Mouse (Mus musculus) liver, adult 10 weeks (tissue): Measurements from ENCODE around the gene Olfr1261. TPM values are rescaled to one million over a fixed set of nuclear protein-coding genes. Genes with fewer than 3 reads are reported as not detected.

ENCODE experiments used
- polyA plus RNA-seq: library from polyadenylated mRNA; stranded (reverse); fragments of 350-450 nt; fragmentation: Illumina TruSeq; extraction: RNeasy Lipid Tissue Mini Kit (QIAGEN cat#74804); gene quantifications from one replicate; pipeline ENCODE4 v1.2.3, GENCODE M21; 2014; ENCODE audit warnings: low read depth, low replicate concordance

Gene Olfr1261
- polyA plus RNA-seq = not detected

DNA sequence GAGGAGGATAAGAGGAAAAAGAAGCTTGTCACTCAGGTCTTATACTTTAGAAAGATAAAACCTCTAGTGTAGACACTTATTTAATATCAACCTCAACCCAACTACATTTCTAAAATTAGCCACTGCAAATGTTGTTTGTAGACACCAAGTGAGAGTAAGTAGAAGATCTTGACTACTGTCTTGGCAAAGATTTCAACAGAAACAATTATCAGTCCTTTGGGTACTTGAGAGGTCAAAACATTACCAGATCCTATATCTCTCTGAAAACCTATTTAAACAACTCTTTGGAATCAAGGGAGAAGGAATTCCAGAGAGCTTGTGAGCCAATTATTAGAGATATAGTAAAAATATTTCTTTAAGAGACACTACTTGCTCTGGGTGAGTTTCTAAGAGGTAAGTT is at the start of gene Olfr1261:
Olfr1261 (plus strand) TSS at position 301 of the 400 bp plus-strand sequence.

DNA sequence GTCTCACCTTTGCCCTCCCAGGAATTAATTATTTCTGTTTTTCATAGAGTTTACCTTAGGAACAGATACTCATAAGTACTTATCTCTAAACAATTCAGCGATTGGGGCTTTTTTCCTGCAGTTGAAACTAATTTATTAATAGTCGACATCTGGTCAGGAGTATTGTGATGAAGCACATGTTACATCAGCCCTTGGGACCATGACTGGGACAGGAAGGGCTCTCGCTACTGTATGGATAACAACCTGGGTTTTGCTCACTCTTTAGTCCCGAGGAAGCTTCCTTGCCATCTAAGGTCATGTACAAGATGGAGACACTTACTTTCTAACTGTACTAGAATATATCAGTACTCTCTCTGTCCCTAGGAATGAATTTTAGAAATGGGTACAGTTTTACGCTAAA is 42.5 kb upstream of the Olfr1261 start, which contains the start of gene Olfr1259:
Olfr1259 (minus strand) TSS at position 101 of the 400 bp plus-strand sequence.

DNA sequence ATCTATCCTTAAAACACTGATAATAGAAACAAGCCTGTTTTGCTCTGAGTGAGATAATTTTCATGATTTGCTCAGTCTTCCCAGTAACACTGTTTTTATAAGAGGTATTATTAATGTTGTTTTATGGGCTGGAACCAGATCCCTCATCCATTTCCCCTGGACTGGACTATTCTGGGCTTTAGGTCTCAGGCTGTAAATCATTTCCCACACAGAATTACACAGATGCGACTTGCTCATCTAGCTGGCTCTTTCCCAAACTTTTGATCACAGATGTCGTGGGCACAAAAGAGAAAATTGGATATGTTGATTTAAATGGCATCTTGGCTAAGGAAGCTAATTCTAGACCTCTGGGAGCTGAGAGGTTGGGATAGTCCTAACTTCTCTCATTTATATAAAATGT is 16.8 kb upstream of the Olfr1261 start, which contains the start of gene Olfr1260:
Olfr1260 (plus strand) TSS at position 157 of the 400 bp plus-strand sequence.

DNA sequence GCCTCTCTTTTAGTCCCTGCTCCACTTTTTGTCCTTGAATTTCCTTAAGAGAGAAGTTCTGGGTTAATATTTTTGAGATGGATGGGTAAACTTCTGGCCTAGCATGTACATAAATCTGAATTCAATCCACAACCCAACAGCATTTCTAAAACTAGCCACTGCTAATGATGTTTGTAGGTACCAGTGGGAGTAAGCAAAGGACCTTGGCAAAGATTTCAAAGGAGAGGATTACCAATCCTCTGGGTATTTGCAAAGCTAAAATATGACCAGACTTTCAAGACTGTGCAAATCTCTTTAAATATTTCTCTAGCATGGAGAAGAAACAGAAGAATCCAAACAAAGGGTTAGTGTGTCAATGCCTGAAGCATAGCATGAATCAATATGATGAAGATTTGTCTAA is 8.8 kb downstream of the Olfr1261 start, which contains the start of gene Olfr1262:
Olfr1262 (plus strand) TSS at position 301 of the 400 bp plus-strand sequence.

DNA sequence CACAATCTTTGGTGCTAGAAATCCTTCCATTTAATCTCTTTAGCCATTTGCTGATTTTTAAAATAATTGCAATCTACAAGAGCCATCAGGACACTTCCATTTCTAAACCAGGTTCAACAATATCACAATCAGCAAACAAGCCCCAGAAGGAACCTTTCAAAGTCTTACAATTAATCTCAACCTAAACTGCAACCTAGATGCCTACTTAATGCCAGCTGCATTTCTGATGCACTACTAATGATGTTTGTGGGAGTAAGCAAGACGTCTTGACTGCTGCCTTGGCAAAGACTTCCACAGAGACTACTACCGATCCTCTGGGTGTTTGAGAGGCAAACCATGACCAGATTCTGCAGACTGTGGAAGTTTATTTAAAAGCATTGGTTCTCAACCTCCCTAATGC is 20.8 kb downstream of the Olfr1261 start, which contains the start of gene Olfr1263:
Olfr1263 (plus strand) TSS at position 301 of the 400 bp plus-strand sequence.

DNA sequence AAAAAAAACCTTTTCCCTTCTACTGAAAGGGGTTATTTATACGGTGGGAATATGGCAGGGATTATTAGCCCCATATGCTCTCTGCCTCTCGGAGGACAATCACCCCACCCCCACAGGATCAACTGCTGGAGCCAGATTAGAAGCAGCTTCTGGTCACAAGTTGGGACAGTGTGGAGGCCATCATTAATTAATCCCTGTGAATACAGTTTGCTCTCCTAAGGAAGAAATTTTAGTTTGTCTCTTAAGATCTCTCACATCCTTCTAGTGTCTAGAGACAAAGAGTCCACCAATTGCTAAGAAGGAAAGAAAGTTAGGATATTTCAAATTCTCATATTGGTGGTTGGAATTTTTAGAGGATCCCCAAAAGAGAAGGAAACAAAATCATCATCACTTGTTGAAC is 34.5 kb downstream of the Olfr1261 start, which contains the start of gene Olfr1264:
Olfr1264 (minus strand) TSS at position 101 of the 400 bp plus-strand sequence.

DNA sequence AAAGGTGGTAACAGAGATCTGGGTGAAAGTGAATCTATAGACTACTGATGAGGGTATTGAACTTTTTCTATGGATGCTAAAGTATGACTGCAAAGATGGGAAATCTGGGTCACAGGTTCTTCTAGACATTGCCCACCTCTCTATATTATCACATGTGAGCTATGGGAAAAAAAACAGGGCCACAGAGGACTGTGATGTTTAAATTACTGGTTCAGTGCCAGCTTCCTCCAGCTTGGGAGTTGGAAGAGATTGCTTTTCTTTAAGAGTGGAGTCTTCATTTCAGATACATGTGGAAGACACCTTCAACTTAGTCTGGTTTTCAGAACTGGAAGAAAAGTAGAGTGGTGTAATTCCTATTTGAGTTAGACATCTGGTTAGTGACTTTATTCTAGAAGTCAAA is 44.0 kb downstream of the Olfr1261 start, which contains the start of gene Olfr1265:
Olfr1265 (plus strand) TSS at position 301 of the 400 bp plus-strand sequence.

Other genes starting within 250 kb of the Olfr1261 start
- not detected for gene Olfr1253, start 234.1 kb upstream of the Olfr1261 start, polyA plus RNA-seq
- gene Olfr1254, start 197.6 kb upstream of the Olfr1261 start, polyA plus RNA-seq = not detected
- gene Olfr1255, start 179.2 kb upstream of the Olfr1261 start, polyA plus RNA-seq = not detected
- gene Olfr1256, start 149.7 kb upstream of the Olfr1261 start, polyA plus RNA-seq = not detected
- gene Olfr48, start 143.0 kb upstream of the Olfr1261 start, polyA plus RNA-seq = not detected
- gene Olfr1257, start 112.8 kb upstream of the Olfr1261 start, polyA plus RNA-seq = not detected
- not detected for gene Olfr1258, start 63.9 kb upstream of the Olfr1261 start, polyA plus RNA-seq
- gene Olfr1259, start 42.6 kb upstream of the Olfr1261 start, polyA plus RNA-seq = not detected
- not detected for gene Olfr1260, start 16.9 kb upstream of the Olfr1261 start, polyA plus RNA-seq
- not detected for gene Olfr1262, start 8.9 kb downstream of the Olfr1261 start, polyA plus RNA-seq
- gene Olfr1263, start 20.9 kb downstream of the Olfr1261 start, polyA plus RNA-seq = not detected
- gene Olfr1264, start 34.4 kb downstream of the Olfr1261 start, polyA plus RNA-seq = not detected
- not detected for gene Olfr1265, start 44.1 kb downstream of the Olfr1261 start, polyA plus RNA-seq
- not detected for gene Olfr140, start 72.4 kb downstream of the Olfr1261 start, polyA plus RNA-seq
- gene Olfr1269, start 130.2 kb downstream of the Olfr1261 start, polyA plus RNA-seq = not detected
- not detected for gene Olfr32, start 151.1 kb downstream of the Olfr1261 start, polyA plus RNA-seq
- gene Olfr1270, start 161.9 kb downstream of the Olfr1261 start, polyA plus RNA-seq = not detected
- gene Olfr1506, start 233.3 kb downstream of the Olfr1261 start, polyA plus RNA-seq = not detected